Mouse (Mus musculus) spleen, postnatal 36 days (tissue): ENCODE data around the gene Ccdc7b.
"Not testable (repeated sequence)": the region's sequence is repeated elsewhere in the genome, so short reads cannot be mapped to it uniquely, and the experiment has no call there.

Source experiments
- DNase-seq, 2 experiments: peaks; one replicate each; pipeline ENCODE4 v3.0.0; 2022; ENCODE audit warnings: low spot score in 2 of 2, mixed read lengths in 1 of 2

The Ccdc7b gene

GRCm38 (mm10) chr8:129066834-129067233 lies at the start of gene Ccdc7b:
Gene Ccdc7b, plus strand, starts transcription at chr8:129067134.
- DNase-seq, result not testable (repeated sequence)

DNA sequence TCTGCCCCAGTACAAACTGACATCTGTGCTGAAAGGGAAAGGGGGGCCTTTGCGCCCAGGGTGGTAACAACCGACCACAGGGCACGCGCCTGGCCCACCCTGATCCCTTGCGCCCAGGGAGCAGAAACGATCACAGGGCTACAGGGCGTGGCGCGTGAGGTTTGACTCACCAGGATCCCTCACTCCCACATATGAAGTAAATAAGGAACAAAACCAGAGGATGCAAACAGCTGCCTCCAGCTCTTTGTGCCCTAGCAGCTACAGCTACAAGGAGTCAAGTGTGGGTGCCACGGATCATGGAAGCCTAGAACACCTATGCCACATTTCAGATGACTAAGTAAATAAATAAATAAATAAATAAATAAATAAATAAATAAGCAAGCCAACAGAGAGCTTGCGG lies 1.5 kb upstream of the Ccdc7b start, which contains the start of gene Ccdc7a:
TSS of gene Ccdc7a (minus strand) at position 101 of the 400 bp plus-strand sequence.
- DNase-seq, result not testable (repeated sequence)

GRCm38 (mm10) chr8:129115761-129116160 lies 48.8 kb downstream of the Ccdc7b start:
- DNase-seq, result not testable (repeated sequence)

DNA sequence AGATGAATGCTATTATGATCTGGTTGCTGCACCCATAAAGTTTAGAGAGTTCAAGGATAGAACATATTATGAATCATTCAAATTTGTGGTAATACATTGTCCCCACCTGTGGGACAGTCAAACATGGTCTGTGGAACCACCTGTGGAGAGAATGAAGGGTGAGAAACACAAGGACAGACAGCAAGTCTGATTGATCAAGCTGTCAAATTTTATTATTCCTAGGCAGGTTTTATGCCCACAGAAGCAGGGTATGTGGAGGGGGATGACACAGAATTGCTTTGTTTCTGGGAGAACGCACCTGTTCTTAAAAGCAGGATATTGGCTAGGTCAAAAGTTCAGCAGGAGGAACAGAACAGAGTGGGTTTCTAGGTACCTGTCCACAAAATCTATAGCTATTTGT lies 64.6 kb downstream of the Ccdc7b start, which contains the start of gene Gm10999:
TSS of gene Gm10999 (minus strand) at position 101 of the 400 bp plus-strand sequence.
- no peak for DNase-seq

DNA sequence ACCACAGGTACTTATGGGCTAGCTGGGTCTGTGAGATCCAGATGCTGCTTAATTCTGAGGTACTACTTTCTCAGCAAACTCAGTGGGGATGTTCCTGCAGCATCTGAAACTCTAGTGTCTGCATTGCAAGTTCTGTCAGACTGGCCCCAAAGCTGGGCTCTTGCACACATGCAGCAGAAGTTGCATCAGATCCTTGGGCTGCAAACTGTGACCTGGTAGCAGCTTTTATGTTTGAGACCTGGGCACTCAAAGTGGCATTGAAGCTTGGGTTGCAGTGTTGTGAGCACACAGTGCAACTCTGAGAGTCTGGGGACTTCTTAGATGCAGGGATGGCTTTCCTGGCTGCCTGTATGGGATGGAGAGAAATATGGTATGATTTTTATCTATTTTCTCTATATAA lies 66.5 kb downstream of the Ccdc7b start:
- DNase-seq, result no peak
